Mouse (Mus musculus) liver, adult 2 months (tissue): ENCODE results near the gene Mdm4.

Experiments used
- CTCF ChIP-seq: fragments of 200-500 bp; IDR thresholded peaks from 2 replicates; pipeline ENCODE4 v1.5.1; 2011; ENCODE audit warnings: low read depth, low read length, control low read depth
- POLR2A ChIP-seq: fragments of 200-500 bp; IDR thresholded peaks from 2 replicates; pipeline ENCODE4 v1.6.1; 2011; ENCODE audit warnings: low read length, control low read depth; ENCODE audit not compliant: insufficient read depth; ENCODE audit errors: extremely low read depth

DNA sequence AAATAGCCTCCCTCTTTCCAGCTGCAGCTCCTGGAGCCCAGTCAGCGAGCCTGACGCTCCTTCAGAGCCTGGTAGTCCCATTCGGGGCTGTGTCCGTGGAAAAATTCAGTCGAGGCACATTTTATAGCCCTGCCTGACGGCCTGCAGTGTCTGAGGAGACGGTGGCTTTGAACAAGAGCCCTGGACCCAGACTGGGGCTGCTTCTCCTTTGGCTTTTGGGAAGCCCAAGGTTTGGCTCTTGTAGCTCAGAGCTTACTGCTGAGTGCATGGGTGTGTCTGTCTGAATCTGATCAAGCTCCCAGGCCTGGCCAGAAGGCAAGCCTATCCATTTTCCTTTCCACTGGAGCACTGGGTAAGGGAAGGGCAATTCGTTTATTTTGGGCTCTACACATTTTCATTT, 17.2 kb upstream of the Mdm4 start:
- no peak for TF ChIP-seq POLR2A
- TF ChIP-seq CTCF, result no peak
